Mouse (Mus musculus) thymus, adult 2 months (tissue): ENCODE results near the gene Gne. TPM values are rescaled to one million over a fixed set of nuclear protein-coding genes. Genes with fewer than 3 reads are reported as not detected.

Experiments
- DNase-seq: peaks from one replicate; pipeline ENCODE4 v3.0.0; 2021
- H3K27ac ChIP-seq: fragments of 200-500 bp; 2 replicates; pipeline ENCODE4 v1.5.1; 2012; ENCODE audit warnings: low read length, control low read depth; ENCODE audit not compliant: control insufficient read depth, insufficient read depth
- H3K27me3 ChIP-seq: fragments of 200-500 bp; 2 replicates; pipeline ENCODE4 v1.6.1; 2012; ENCODE audit warnings: mild to moderate bottlenecking, low read length, moderate library complexity, mixed read lengths; ENCODE audit not compliant: control insufficient read depth, insufficient read depth
- H3K36me3 ChIP-seq: fragments of 200-500 bp; 2 replicates; pipeline ENCODE4 v1.6.1; 2012; ENCODE audit warnings: mild to moderate bottlenecking, low read length, moderate library complexity; ENCODE audit not compliant: control insufficient read depth, insufficient read depth
- H3K4me1 ChIP-seq: fragments of 200-500 bp; replicated peaks from 2 replicates; pipeline ENCODE4 v1.6.1; 2012; ENCODE audit warnings: low read length; ENCODE audit not compliant: control insufficient read depth, insufficient read depth
- H3K4me3 ChIP-seq: fragments of 200-500 bp; 2 replicates; pipeline ENCODE4 v1.5.1; 2012; ENCODE audit warnings: mild to moderate bottlenecking, low read length, control low read depth, moderate library complexity; ENCODE audit not compliant: control insufficient read depth, insufficient read depth
- CTCF ChIP-seq: fragments of 200-500 bp; IDR thresholded peaks from 2 replicates; pipeline ENCODE4 v1.5.1; 2012; ENCODE audit warnings: mild to moderate bottlenecking, control low read depth, low read length, moderate library complexity, borderline replicate concordance; ENCODE audit not compliant: control insufficient read depth, poor library complexity, insufficient read depth; ENCODE audit errors: extremely low read depth
- POLR2A ChIP-seq: fragments of 200-500 bp; IDR thresholded peaks from 2 replicates; pipeline ENCODE4 v1.6.1; 2012; ENCODE audit warnings: mild to moderate bottlenecking, low read length, control low read depth, moderate library complexity; ENCODE audit not compliant: control insufficient read depth, poor library complexity, insufficient read depth; ENCODE audit errors: extremely low read depth
- WGBS: fragments of 180-500 bp; shearing (Covaris S2); methylation state at CpG from one replicate; pipeline ENCODE4 v1.1.7; 2018; 5-methylcytosine and 5-hydroxymethylcytosine counted together
- polyA plus RNA-seq: library from polyadenylated mRNA; depleted of rRNA; stranded (reverse); fragments of >200 nt; gene quantifications from 2 replicates; pipeline ENCODE4 v1.2.3, GENCODE M21; 2012; rRNA removed

Gne gene
- 28.0 and 32.0 TPM in 2 replicates for polyA plus RNA-seq

GRCm38 (mm10) chr4:44083945-44084344 lies at the start of gene Gne:
Gne (minus strand) TSS chr4:44084177.
- WGBS: 3% methylated on average over 11 of the region's 11 CpGs
- TF ChIP-seq CTCF: no peak
- TF ChIP-seq POLR2A: no peak
- no peaks in the 10 kb centered on the region for H3K27me3 ChIP-seq
- H3K36me3 ChIP-seq: no peaks in the 10 kb centered on the region
- no peak for DNase-seq
- H3K4me3 ChIP-seq: no peak within 1 kb of the TSS
- H3K4me1 ChIP-seq: peaks cover 4% of the 10 kb centered on the region
- no peak within 1 kb of the TSS for H3K27ac ChIP-seq

- WGBS: 26% methylated on average over 12 of the region's 12 CpGs
- H3K27ac ChIP-seq: no peak overlapping the region
- H3K36me3 ChIP-seq: peaks cover 47% of the 10 kb centered on the region
- no peak overlapping the region for H3K4me3 ChIP-seq
- H3K4me1 ChIP-seq: peaks cover 4% of the 10 kb centered on the region
- H3K27me3 ChIP-seq: no peaks in the 10 kb centered on the region
- TF ChIP-seq CTCF: no peak
- TF ChIP-seq POLR2A: no peak
- peak; percentile 45 for DNase-seq
Observed at GRCm38 (mm10) chr4:44126805-44127204, 42.8 kb upstream of the Gne start.

GRCm38 (mm10) chr4:44119410-44120201 lies 35.6 kb upstream of the Gne start:
- H3K4me3 ChIP-seq: no peak overlapping the region

GRCm38 (mm10) chr4:44115046-44115445 lies 31.1 kb upstream of the Gne start:
- H3K4me3 ChIP-seq: no peak overlapping the region
- peaks cover 26% of the 10 kb centered on the region for H3K4me1 ChIP-seq
- WGBS: 90% methylated on average over 13 of the region's 13 CpGs
- no peak for DNase-seq
- no peaks in the 10 kb centered on the region for H3K27me3 ChIP-seq
- no peak overlapping the region for H3K27ac ChIP-seq
- no peaks in the 10 kb centered on the region for H3K36me3 ChIP-seq
- TF ChIP-seq CTCF (no peak), POLR2A (no peak)

More at GRCm38 (mm10) chr4:44119410-44120201, 35.6 kb upstream of the Gne start:
- TF ChIP-seq CTCF: no peak
- TF ChIP-seq POLR2A: no peak
- Histone ChIP-seq H3K4me1 (no peaks in the 10 kb centered on the region), H3K27ac (no peak overlapping the region), H3K27me3 (no peaks in the 10 kb centered on the region), H3K36me3 (no peaks in the 10 kb centered on the region)
- DNase-seq: no peak
- 49% methylated on average over 9 of the region's 9 CpGs for WGBS

GRCm38 (mm10) chr4:44113393-44114138 lies 29.6 kb upstream of the Gne start:
- peak; percentile 35 for DNase-seq
- no peak for TF ChIP-seq CTCF
- Histone ChIP-seq H3K36me3 (no peaks in the 10 kb centered on the region), H3K4me1 (peaks cover 28% of the 10 kb centered on the region), H3K27ac (peak overlapping the region; percentile 49), H3K27me3 (no peaks in the 10 kb centered on the region), H3K4me3 (no peak overlapping the region)
- 4% methylated on average over 16 of the region's 16 CpGs for WGBS

GRCm38 (mm10) chr4:44112741-44113140 lies 28.8 kb upstream of the Gne start:
- Histone ChIP-seq H3K27me3 (no peaks in the 10 kb centered on the region), H3K27ac (no peak overlapping the region), H3K4me1 (peaks cover 29% of the 10 kb centered on the region), H3K36me3 (no peaks in the 10 kb centered on the region), H3K4me3 (no peak overlapping the region)
- WGBS: 62% methylated on average over 4 of the region's 4 CpGs
- no peak for DNase-seq
- TF ChIP-seq CTCF (no peak), POLR2A (no peak)

- Histone ChIP-seq H3K27me3 (no peaks in the 10 kb centered on the region), H3K36me3 (no peaks in the 10 kb centered on the region), H3K4me3 (no peak overlapping the region), H3K27ac (no peak overlapping the region), H3K4me1 (peaks cover 48% of the 10 kb centered on the region)
- DNase-seq: no peak
- TF ChIP-seq CTCF: no peak
- TF ChIP-seq POLR2A: no peak
- 76% methylated on average over 7 of the region's 7 CpGs for WGBS
Observed at GRCm38 (mm10) chr4:44110771-44111170, 26.8 kb upstream of the Gne start.
